ENCODE assay signal across 8 mouse cellular contexts in genomic region chr4:3068306-3069223, GRCm38 (mm10).
DNase-seq lines count a peak whose midpoint lies in the region; ATAC-seq lines count a peak whose summit lies in the region.
"Had no signal": no experiment of that assay in that cellular context is flagged by ENCODE, and none has a peak within 500 bp of the region (broad histone marks: within the 10 kb centered on the region; RNA-seq: fewer than 3 reads in every experiment).

No protein-coding gene starts in this region.

- no peak overlapping the region for H3K27ac ChIP-seq in kidney, embryonic 14.5 days (ENCODE audit: low read depth, low read length)

- 87% methylated on average over 6 of the region's 6 CpGs for WGBS in kidney, embryonic 14.5 days

- H3K9ac ChIP-seq in kidney, embryonic 14.5 days (ENCODE audit: low read depth, low read length), result no peak overlapping the region

- H3K36me3 ChIP-seq in kidney, embryonic 14.5 days (ENCODE audit: control insufficient read depth, insufficient read depth, low read length), result no peaks in the 10 kb centered on the region

- peak; percentile 45; the same call in 1 of the 2 replicates for ATAC-seq in kidney, embryonic 14.5 days (ENCODE audit: low FRiP score, low TSS enrichment)

- H3K4me1 ChIP-seq in kidney, embryonic 14.5 days (ENCODE audit: control insufficient read depth, insufficient read depth, low read length), result no peaks in the 10 kb centered on the region

- H3K4me3 ChIP-seq in kidney, embryonic 14.5 days (ENCODE audit: low read length), result no peak overlapping the region
- H3K4me3 ChIP-seq: myocyte had no signal

- no peak overlapping the region for H3K4me2 ChIP-seq in kidney, embryonic 14.5 days (replicated peaks; ENCODE audit: low read depth, low read length)

- H3K9me3 ChIP-seq in kidney, embryonic 14.5 days (ENCODE audit: control insufficient read depth, low read length), result peaks cover 75% of the 10 kb centered on the region

- no peaks in the 10 kb centered on the region for H3K27me3 ChIP-seq in kidney, embryonic 14.5 days (ENCODE audit: control insufficient read depth, insufficient read depth, low read length)

- no peak for DNase-seq in kidney, adult 8-10 months
- peak; percentile 3 for DNase-seq in urinary bladder, postnatal 25 days (ENCODE audit: low spot score)
- DNase-seq in urinary bladder, adult 18-20 months (ENCODE audit: low spot score in 2 of 2), result no peak
- DNase-seq in lung, postnatal 10 days, result peak; percentile 1
- no peak for DNase-seq in frontal cortex, postnatal 14 days (ENCODE audit: low spot score in 2 of 2)
- no peak for DNase-seq in frontal cortex, postnatal 25 days (ENCODE audit: low spot score in 2 of 2)

Comparison
In these comparisons a context has a peak if more than half of its experiments do, and no peak if none do; other contexts are left out.
1. DNase-seq: peak in urinary bladder, postnatal 25 days (single experiment) and lung, postnatal 10 days (single experiment); none in kidney, adult 8-10 months (0 of 2), urinary bladder, adult 18-20 months (0 of 2), frontal cortex, postnatal 14 days (0 of 2) and frontal cortex, postnatal 25 days (0 of 2).